Mouse (Mus musculus) CH12.LX (cell line): Measurements from ENCODE around the gene Cdc14b. TPM values are rescaled to one million over a fixed set of nuclear protein-coding genes. Genes with fewer than 3 reads are reported as not detected.

Experiments
- DNase-seq: peaks from one replicate; pipeline ENCODE4 v3.0.0-alpha.2; 2013; ENCODE audit errors: extremely low read depth
- H3K27ac ChIP-seq: 2 replicates; pipeline ENCODE4 v1.5.1; 2012; ENCODE audit warnings: low read depth, mild to moderate bottlenecking, control low read depth, moderate library complexity; ENCODE audit not compliant: insufficient read depth
- H3K27me3 ChIP-seq: replicated peaks from 2 replicates; pipeline ENCODE3; 2012; ENCODE audit warnings: inconsistent platforms
- H3K36me3 ChIP-seq, 2 experiments: replicated peaks in 1 of 2; 2 replicates each; pipeline versions ENCODE3 to v1.6.1; 2012; ENCODE audit warnings: inconsistent platforms in 1 of 2, low read length in 1 of 2, mild to moderate bottlenecking in 1 of 2, mixed read lengths in 1 of 2, moderate library complexity in 1 of 2; ENCODE audit not compliant: control insufficient read depth in 1 of 2, insufficient read depth in 1 of 2
- H3K4me1 ChIP-seq, 2 experiments: 2 replicates each; pipeline ENCODE4 v1.6.1; 2012; ENCODE audit warnings: inconsistent platforms in 1 of 2, moderate library complexity in 1 of 2; ENCODE audit not compliant: insufficient read depth in 2 of 2, control insufficient read depth in 1 of 2
- H3K4me2 ChIP-seq: 2 replicates; pipeline ENCODE4 v1.6.1; 2012; ENCODE audit warnings: low read depth, mild to moderate bottlenecking, control low read depth; ENCODE audit not compliant: poor library complexity, insufficient read depth, severe bottlenecking
- H3K4me3 ChIP-seq, 3 experiments: fragments of 150-350 bp in 1 of 3; sonication (generic) in 1 of 3; replicated peaks in 1 of 3; 2 replicates each; pipeline versions ENCODE3 to v1.5.1; 2011 to 2012; ENCODE audit warnings: low read depth in 2 of 3, low read length in 2 of 3, mild to moderate bottlenecking in 2 of 3, moderate library complexity in 2 of 3, control low read depth in 1 of 3, improper control_type of control experiment in 1 of 3, inconsistent platforms in 1 of 3, mixed read lengths in 1 of 3; ENCODE audit not compliant: poor library complexity in 1 of 3
- H3K79me2 ChIP-seq: replicated peaks from 2 replicates; pipeline ENCODE4 v1.6.1; 2012; ENCODE audit warnings: mild to moderate bottlenecking, moderate library complexity; ENCODE audit not compliant: control insufficient read depth, poor library complexity, insufficient read depth, severe bottlenecking; ENCODE audit errors: extremely low read depth
- H3K9ac ChIP-seq: 2 replicates; pipeline ENCODE4 v1.6.1; 2012; ENCODE audit warnings: low read depth, mild to moderate bottlenecking, control low read depth, moderate library complexity; ENCODE audit not compliant: insufficient read depth
- H3K9me3 ChIP-seq: replicated peaks from 2 replicates; pipeline ENCODE3; 2012; ENCODE audit warnings: low read length, inconsistent platforms, mixed read lengths
- BHLHE40 ChIP-seq: IDR thresholded peaks from 2 replicates; pipeline ENCODE4 v1.6.1; 2011; ENCODE audit warnings: mild to moderate bottlenecking, low read depth, low read length, improper control_type of control experiment
- ETS1 ChIP-seq: conservative IDR thresholded peaks from 2 replicates; pipeline ENCODE4 v1.6.1; 2012; ENCODE audit warnings: low read depth, mild to moderate bottlenecking, inconsistent platforms, low read length, improper control_type of control experiment, moderate library complexity
- HCFC1 ChIP-seq: IDR thresholded peaks from 2 replicates; pipeline ENCODE4 v1.6.1; 2012; ENCODE audit warnings: low read depth, mild to moderate bottlenecking, inconsistent platforms, low read length, improper control_type of control experiment
- IRF4 ChIP-seq: IDR thresholded peaks from 2 replicates; pipeline ENCODE4 v1.6.1; 2014; ENCODE audit warnings: low read depth, mild to moderate bottlenecking, inconsistent platforms, low read length, improper control_type of control experiment
- KAT2A ChIP-seq: IDR thresholded peaks from 2 replicates; pipeline ENCODE4 v1.6.1; 2012; ENCODE audit warnings: low read length, improper control_type of control experiment, inconsistent platforms; ENCODE audit not compliant: insufficient replicate concordance
- MAFK ChIP-seq: IDR thresholded peaks from 2 replicates; pipeline ENCODE4 v1.6.1; 2011; ENCODE audit warnings: low read length, improper control_type of control experiment; ENCODE audit not compliant: insufficient replicate concordance
- MEF2A ChIP-seq: IDR thresholded peaks from 2 replicates; pipeline ENCODE4 v1.6.1; 2014; ENCODE audit warnings: low read depth, mild to moderate bottlenecking, inconsistent platforms, low read length, improper control_type of control experiment, borderline replicate concordance
- MXI1 ChIP-seq: IDR thresholded peaks from 2 replicates; pipeline ENCODE4 v1.6.1; 2011; ENCODE audit warnings: mild to moderate bottlenecking, low read depth, low read length, improper control_type of control experiment
- MYC ChIP-seq: IDR thresholded peaks from 2 replicates; pipeline ENCODE4 v1.6.1; 2011; ENCODE audit warnings: low read depth, mild to moderate bottlenecking, improper control_type of control experiment, low read length
- NELFE ChIP-seq: IDR thresholded peaks from 2 replicates; pipeline ENCODE4 v1.6.1; 2011; ENCODE audit warnings: low read depth, low read length, improper control_type of control experiment
- NRF1 ChIP-seq: IDR thresholded peaks from 2 replicates; pipeline ENCODE4 v1.6.1; 2014; ENCODE audit warnings: low read depth, mild to moderate bottlenecking, inconsistent platforms, low read length, improper control_type of control experiment, moderate library complexity
- PAX5 ChIP-seq: IDR thresholded peaks from 2 replicates; pipeline ENCODE4 v1.6.1; 2012; ENCODE audit warnings: low read length, inconsistent platforms, mixed read lengths
- POLR2AphosphoS2 ChIP-seq: IDR thresholded peaks from 2 replicates; pipeline ENCODE4 v1.6.1; 2011; ENCODE audit warnings: low read depth, low read length, improper control_type of control experiment
- RCOR1 ChIP-seq: conservative IDR thresholded peaks from 2 replicates; pipeline ENCODE4 v1.6.1; 2012; ENCODE audit warnings: low read depth, mild to moderate bottlenecking, inconsistent platforms, low read length, improper control_type of control experiment
- UBTF ChIP-seq: IDR thresholded peaks from 2 replicates; pipeline ENCODE4 v1.6.1; 2012; ENCODE audit warnings: low read depth, mild to moderate bottlenecking, inconsistent platforms, low read length, improper control_type of control experiment, moderate library complexity
- USF1 ChIP-seq: IDR thresholded peaks from 2 replicates; pipeline ENCODE4 v1.6.1; 2014; ENCODE audit warnings: low read depth, mild to moderate bottlenecking, inconsistent platforms, low read length, improper control_type of control experiment
- ZC3H11A ChIP-seq: IDR thresholded peaks from 2 replicates; pipeline ENCODE4 v1.6.1; 2012; ENCODE audit warnings: low read depth, mild to moderate bottlenecking, inconsistent platforms, low read length, improper control_type of control experiment
- ZNF384 ChIP-seq: IDR thresholded peaks from 2 replicates; pipeline ENCODE4 v1.6.1; 2012; ENCODE audit warnings: low read depth, low read length, improper control_type of control experiment, inconsistent platforms
- dilution Hi-C: fragments of 300-500 bp; cut with MboI; formaldehyde crosslinking; loops from 2 replicates; pipeline ENCODE4 v1.14.3; 2020; ENCODE audit warnings: low sequenced_read_pairs; ENCODE audit not compliant: extremely low pct_unique_long_range_greater_than_20kb, extremely low pct_ligation_motif_present
- in situ Hi-C: fragments of 300-500 bp; cut with MboI; formaldehyde crosslinking; loops from 3 replicates; pipeline ENCODE4 v1.14.3; 2019; ENCODE audit warnings: low sequenced_read_pairs, low pct_ligation_motif_present, low pct_unique_long_range_greater_than_20kb, mixed read lengths
- polyA plus RNA-seq: library from polyadenylated mRNA; unstranded; fragments of >175 nt; gene quantifications from 2 replicates; pipeline ENCODE4 v1.2.1, GENCODE M21; 2012; ENCODE audit warnings: low read depth; ENCODE audit not compliant: insufficient read length
- total RNA-seq, 2 experiments: library from RNA; depleted of rRNA; stranded (reverse); fragments of 300-350 nt in 1 of 2; fragments of >200 nt in 1 of 2; gene quantifications; 2 replicates each; pipeline ENCODE4 v1.2.3; 2012 to 2014

Cdc14b gene
- total and polyA plus RNA-seq, 3 experiments = 2.7 to 5.5 (median 4.6) TPM

DNA sequence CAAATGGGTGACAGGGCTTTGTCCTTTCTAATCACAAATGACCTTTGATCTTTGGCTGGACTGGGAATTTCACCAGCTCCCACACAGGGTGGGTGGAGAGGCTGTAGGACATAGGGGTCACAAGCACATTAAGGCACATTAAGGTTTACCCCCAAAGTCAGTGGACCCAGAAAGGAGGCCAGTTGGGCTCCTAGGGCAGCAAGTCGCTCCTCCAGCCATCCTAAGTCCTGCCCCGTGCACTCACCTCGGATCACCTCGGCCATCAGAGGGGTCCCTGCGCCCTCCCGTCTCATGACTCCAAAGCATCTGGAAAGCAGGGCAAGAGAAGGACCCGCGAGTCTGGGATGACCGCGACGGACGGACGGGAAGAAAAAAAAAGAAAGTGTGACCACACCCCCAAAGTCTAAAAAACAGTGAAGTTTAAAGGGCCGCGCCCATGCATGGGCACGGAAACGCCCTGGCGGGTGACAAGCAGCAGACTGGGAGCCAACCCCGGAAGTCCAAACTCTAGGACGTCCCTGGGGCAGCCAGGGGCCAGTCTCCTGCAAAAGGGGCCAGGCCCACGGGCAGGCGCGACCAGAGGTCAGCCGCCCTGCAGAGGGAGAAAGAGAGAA lies 26.8 kb downstream of the Cdc14b start (continued):
- TF ChIP-seq MAFK (no peak), RCOR1 (no peak), USF1 (no peak), UBTF (no peak), ETS1 (0 out of 2 replicates have a peak, but pooled peaks have one; percentile 30), NRF1 (no peak), BHLHE40 (peak; percentile 84), KAT2A (no peak), IRF4 (0 out of 2 replicates have a peak, but pooled peaks have one; percentile 32), HCFC1 (no peak; the same call in none of the 2 replicates), POLR2AphosphoS2 (0 out of 2 replicates have a peak, but pooled peaks have one; percentile 37), MYC (no peak)

DNA sequence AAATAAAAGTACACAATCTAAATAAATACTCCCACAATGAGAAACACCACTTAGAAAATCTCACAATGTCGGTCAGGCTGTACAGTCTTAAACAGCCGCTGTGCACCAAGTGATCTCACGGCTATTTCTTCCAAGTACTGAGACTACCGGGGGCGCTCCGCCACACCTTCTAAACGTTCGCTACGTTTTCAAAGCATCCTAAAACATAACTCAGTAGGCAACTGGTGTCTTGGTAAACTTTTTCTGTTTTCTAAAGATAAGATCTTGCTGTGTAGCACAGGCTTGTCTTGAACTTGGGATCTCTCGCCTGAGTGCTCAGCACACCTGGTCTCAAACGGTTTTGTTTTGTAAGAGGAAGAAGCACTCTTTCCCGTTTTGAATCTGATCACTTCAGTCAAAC lies 29.0 kb downstream of the Cdc14b start:
- H3K36me3 ChIP-seq = peaks cover 0 to 10% of the 10 kb centered on the region in 2 experiments
- H3K9me3 ChIP-seq = no peaks in the 10 kb centered on the region
- H3K27ac ChIP-seq = no peak overlapping the region
- H3K79me2 ChIP-seq = no peaks in the 10 kb centered on the region
- TF ChIP-seq MXI1 (no peak), MEF2A (no peak), BHLHE40 (no peak), ZC3H11A (no peak), NELFE (no peak), ZNF384 (no peak), PAX5 (no peak), HCFC1 (no peak), ETS1 (no peak), POLR2AphosphoS2 (no peak)
- no peak overlapping the region for H3K9ac ChIP-seq
- dilution Hi-C loops = no loop called here
- DNase-seq = no peak
- H3K27me3 ChIP-seq = no peaks in the 10 kb centered on the region
- no peak overlapping the region for H3K4me3 ChIP-seq
- in situ Hi-C loops = loop anchor here (5.0 to 10.0 kb wide), 2 partner anchors 66 to 199 kb away; partner anchors contain the start of gene Aaed1
- peaks cover 6 to 45% of the 10 kb centered on the region in 2 experiments; a peak in 3 of 4 replicates for H3K4me1 ChIP-seq
- no peak overlapping the region for H3K4me2 ChIP-seq
